Mouse (Mus musculus): ENCODE results near the gene Skida1. TPM values are rescaled to one million over a fixed set of nuclear protein-coding genes. Genes with fewer than 3 reads are reported as not detected.
A peak's percentile ranks its signal among the peaks of the same experiment; 100 is the strongest.

Skida1 gene
- polyA plus RNA-seq, 1 experiment from 2014 or later: 2.4 TPM

- peak overlapping the region; percentile 94 for H3K4me2 ChIP-seq
- ATAC-seq (replicated peaks; ENCODE audit: low FRiP score) (no peak), DNase-seq (ENCODE audit: low spot score) (no peak)
- H3K9ac ChIP-seq (ENCODE audit: low read depth, low read length): 0 out of 2 replicates have a peak overlapping the region, but pooled peaks have one; percentile 99
- H3K4me1 ChIP-seq (replicated peaks; ENCODE audit: control insufficient read depth, insufficient read depth, low read length): peaks cover 8% of the 10 kb centered on the region
- no peaks in the 10 kb centered on the region for H3K9me3 ChIP-seq (ENCODE audit: control insufficient read depth, low read length)
- H3K27ac ChIP-seq (ENCODE audit: low read depth, low read length): peak overlapping the region; percentile 100; the same call in 1 of the 2 replicates
- no peaks in the 10 kb centered on the region for H3K27me3 ChIP-seq (replicated peaks; ENCODE audit: control insufficient read depth, insufficient read depth, low read length)
- H3K4me3 ChIP-seq (ENCODE audit: low read depth, low read length): peak overlapping the region; percentile 93
- peaks cover 2% of the 10 kb centered on the region; the same call in 1 of the 2 replicates for H3K36me3 ChIP-seq (ENCODE audit: control insufficient read depth, insufficient read depth, low read length)
Measured at GRCm38 (mm10) chr2:18066436-18066835, 17.6 kb upstream of the Skida1 start.

GRCm38 (mm10) chr2:18065708-18066030 lies 16.8 kb upstream of the Skida1 start:
- H3K4me3 ChIP-seq (ENCODE audit: low read depth, low read length): peak overlapping the region; percentile 93
- H3K27me3 ChIP-seq (replicated peaks; ENCODE audit: control insufficient read depth, insufficient read depth, low read length): no peaks in the 10 kb centered on the region
- peak overlapping the region; percentile 94 for H3K4me2 ChIP-seq
- DNase-seq (ENCODE audit: low spot score) (no peak), ATAC-seq (replicated peaks; ENCODE audit: low FRiP score) (peak; percentile 28; the same call in 1 of the 2 replicates)
- H3K36me3 ChIP-seq (ENCODE audit: control insufficient read depth, insufficient read depth, low read length): peaks cover 2% of the 10 kb centered on the region; the same call in 1 of the 2 replicates
- H3K9me3 ChIP-seq (ENCODE audit: control insufficient read depth, low read length): no peaks in the 10 kb centered on the region
- H3K4me1 ChIP-seq (replicated peaks; ENCODE audit: control insufficient read depth, insufficient read depth, low read length): peaks cover 8% of the 10 kb centered on the region
- H3K9ac ChIP-seq (ENCODE audit: low read depth, low read length): peak overlapping the region; percentile 99
- H3K27ac ChIP-seq (ENCODE audit: low read depth, low read length): peak overlapping the region; percentile 100
- WGBS: 7% methylated on average over 6 of the region's 6 CpGs

GRCm38 (mm10) chr2:18064941-18065707 lies 16.3 kb upstream of the Skida1 start:
- Histone ChIP-seq H3K4me1 (replicated peaks; ENCODE audit: control insufficient read depth, insufficient read depth, low read length) (peaks cover 8% of the 10 kb centered on the region), H3K27me3 (replicated peaks; ENCODE audit: control insufficient read depth, insufficient read depth, low read length) (no peaks in the 10 kb centered on the region), H3K4me2 (peak overlapping the region; percentile 94), H3K9ac (ENCODE audit: low read depth, low read length) (peak overlapping the region; percentile 99), H3K9me3 (ENCODE audit: control insufficient read depth, low read length) (no peaks in the 10 kb centered on the region), H3K27ac (ENCODE audit: low read depth, low read length) (peak overlapping the region; percentile 100), H3K4me3 (ENCODE audit: low read depth, low read length) (peak overlapping the region; percentile 93), H3K36me3 (ENCODE audit: control insufficient read depth, insufficient read depth, low read length) (peaks cover 2% of the 10 kb centered on the region; the same call in 1 of the 2 replicates)
- ATAC-seq (replicated peaks; ENCODE audit: low FRiP score) (peak; percentile 64), DNase-seq (ENCODE audit: low spot score) (peak; percentile 77)
- under 1% methylated on average over 72 of the region's 85 CpGs for WGBS

DNA sequence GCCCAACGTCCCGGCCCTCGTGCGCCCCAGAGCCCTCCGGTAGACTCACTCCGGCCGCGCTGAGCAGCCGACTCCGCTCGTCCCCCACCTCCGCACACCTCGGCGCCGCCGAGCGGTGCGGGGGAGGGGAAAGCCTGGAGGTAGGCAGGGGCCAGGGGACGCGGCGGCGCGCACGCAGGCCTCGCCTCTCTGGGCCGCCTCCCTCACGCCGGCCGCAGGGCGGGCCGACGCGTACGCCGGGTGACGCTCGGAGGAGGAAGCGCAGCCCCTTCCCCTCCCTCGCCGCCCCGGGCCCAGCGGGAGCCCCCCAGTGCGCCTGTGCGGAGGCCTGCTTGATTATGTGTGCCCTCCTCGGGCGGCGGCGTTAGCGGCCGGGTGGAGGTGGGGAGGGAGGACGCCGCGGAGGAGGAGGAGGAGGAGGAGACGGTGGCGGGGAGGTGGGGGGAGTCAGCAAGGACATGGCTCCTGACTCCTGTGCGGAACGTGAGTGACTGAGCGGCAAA lies 15.6 kb upstream of the Skida1 start:
- Histone ChIP-seq H3K27ac (ENCODE audit: low read depth, low read length) (peak overlapping the region; percentile 100), H3K4me1 (replicated peaks; ENCODE audit: control insufficient read depth, insufficient read depth, low read length) (peaks cover 8% of the 10 kb centered on the region), H3K36me3 (ENCODE audit: control insufficient read depth, insufficient read depth, low read length) (peaks cover 2% of the 10 kb centered on the region; the same call in 1 of the 2 replicates), H3K27me3 (replicated peaks; ENCODE audit: control insufficient read depth, insufficient read depth, low read length) (no peaks in the 10 kb centered on the region), H3K9ac (ENCODE audit: low read depth, low read length) (peak overlapping the region; percentile 99), H3K4me3 (ENCODE audit: low read depth, low read length) (peak overlapping the region; percentile 93), H3K4me2 (peak overlapping the region; percentile 72), H3K9me3 (ENCODE audit: control insufficient read depth, low read length) (no peaks in the 10 kb centered on the region)
- ATAC-seq (replicated peaks; ENCODE audit: low FRiP score): peak; percentile 92
- peak; percentile 94 for DNase-seq (ENCODE audit: low spot score)
- WGBS: under 1% methylated on average over 35 of the region's 58 CpGs

DNA sequence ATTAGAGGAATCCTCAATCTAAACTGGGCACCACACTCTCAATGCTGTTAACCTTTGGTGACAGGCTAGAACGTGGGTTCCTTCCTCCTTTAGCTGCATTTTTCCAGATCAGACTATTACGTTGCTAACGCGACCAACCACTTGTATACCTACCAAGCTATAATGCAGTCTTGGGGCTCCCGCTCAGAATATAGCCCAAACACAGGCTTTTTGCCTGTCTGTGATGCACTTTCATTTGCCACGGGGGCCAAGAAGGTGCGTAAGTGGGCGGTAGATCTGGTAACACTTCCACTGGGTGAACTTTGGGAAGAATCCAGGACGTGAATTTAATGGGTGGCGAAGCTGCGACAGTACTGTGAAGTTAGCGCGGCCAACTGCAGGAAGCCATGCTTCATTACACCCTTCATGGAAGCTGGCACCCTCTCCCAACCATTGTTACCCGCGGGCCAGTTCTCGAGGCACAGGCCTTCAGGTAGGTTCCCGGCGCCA lies 15.0 kb upstream of the Skida1 start:
- H3K4me1 ChIP-seq (replicated peaks; ENCODE audit: control insufficient read depth, insufficient read depth, low read length): peaks cover 13% of the 10 kb centered on the region
- DNase-seq (ENCODE audit: low spot score) (peak; percentile 78), ATAC-seq (replicated peaks; ENCODE audit: low FRiP score) (peak; percentile 49)
- peak overlapping the region; percentile 93 for H3K4me3 ChIP-seq (ENCODE audit: low read depth, low read length)
- H3K9ac ChIP-seq (ENCODE audit: low read depth, low read length): peak overlapping the region; percentile 99
- H3K9me3 ChIP-seq (ENCODE audit: control insufficient read depth, low read length): no peaks in the 10 kb centered on the region
- no peaks in the 10 kb centered on the region for H3K27me3 ChIP-seq (replicated peaks; ENCODE audit: control insufficient read depth, insufficient read depth, low read length)
- peaks cover 2% of the 10 kb centered on the region; the same call in 1 of the 2 replicates for H3K36me3 ChIP-seq (ENCODE audit: control insufficient read depth, insufficient read depth, low read length)
- under 1% methylated on average over 18 of the region's 18 CpGs for WGBS
- peak overlapping the region; percentile 72 for H3K4me2 ChIP-seq
- H3K27ac ChIP-seq (ENCODE audit: low read depth, low read length): peak overlapping the region; percentile 100

- H3K36me3 ChIP-seq (ENCODE audit: control insufficient read depth, insufficient read depth, low read length): no peaks in the 10 kb centered on the region
- H3K27ac ChIP-seq (ENCODE audit: low read depth, low read length): no peak overlapping the region
- no peak overlapping the region for H3K9ac ChIP-seq (ENCODE audit: low read depth, low read length)
- no peak for ATAC-seq (replicated peaks; ENCODE audit: low FRiP score)
- H3K4me1 ChIP-seq (replicated peaks; ENCODE audit: control insufficient read depth, insufficient read depth, low read length): peaks cover 5% of the 10 kb centered on the region; the same call in 1 of the 2 replicates
- no peak overlapping the region for H3K4me3 ChIP-seq (ENCODE audit: low read depth, low read length)
- H3K9me3 ChIP-seq (ENCODE audit: control insufficient read depth, low read length): no peaks in the 10 kb centered on the region
- DNase-seq (ENCODE audit: low spot score): no peak
- WGBS: 81% methylated on average over 1 of the region's 1 CpGs
- H3K4me2 ChIP-seq: no peak overlapping the region
- no peaks in the 10 kb centered on the region for H3K27me3 ChIP-seq (replicated peaks; ENCODE audit: control insufficient read depth, insufficient read depth, low read length)
Measured at GRCm38 (mm10) chr2:18060396-18060795, 11.5 kb upstream of the Skida1 start.

- 64% methylated on average over 1 of the region's 1 CpGs for WGBS
- H3K27ac ChIP-seq (ENCODE audit: low read depth, low read length): no peak overlapping the region
- no peak overlapping the region for H3K4me3 ChIP-seq (ENCODE audit: low read depth, low read length)
- H3K9me3 ChIP-seq (ENCODE audit: control insufficient read depth, low read length): no peaks in the 10 kb centered on the region
- no peak for ATAC-seq (replicated peaks; ENCODE audit: low FRiP score)
- H3K9ac ChIP-seq (ENCODE audit: low read depth, low read length): no peak overlapping the region
- no peak for DNase-seq (ENCODE audit: low spot score)
- H3K4me2 ChIP-seq: no peak overlapping the region
- H3K36me3 ChIP-seq (ENCODE audit: control insufficient read depth, insufficient read depth, low read length): no peaks in the 10 kb centered on the region
- peaks cover 5% of the 10 kb centered on the region; the same call in 1 of the 2 replicates for H3K4me1 ChIP-seq (replicated peaks; ENCODE audit: control insufficient read depth, insufficient read depth, low read length)
- no peaks in the 10 kb centered on the region for H3K27me3 ChIP-seq (replicated peaks; ENCODE audit: control insufficient read depth, insufficient read depth, low read length)
Measured at GRCm38 (mm10) chr2:18059891-18060290, 11.0 kb upstream of the Skida1 start.

DNA sequence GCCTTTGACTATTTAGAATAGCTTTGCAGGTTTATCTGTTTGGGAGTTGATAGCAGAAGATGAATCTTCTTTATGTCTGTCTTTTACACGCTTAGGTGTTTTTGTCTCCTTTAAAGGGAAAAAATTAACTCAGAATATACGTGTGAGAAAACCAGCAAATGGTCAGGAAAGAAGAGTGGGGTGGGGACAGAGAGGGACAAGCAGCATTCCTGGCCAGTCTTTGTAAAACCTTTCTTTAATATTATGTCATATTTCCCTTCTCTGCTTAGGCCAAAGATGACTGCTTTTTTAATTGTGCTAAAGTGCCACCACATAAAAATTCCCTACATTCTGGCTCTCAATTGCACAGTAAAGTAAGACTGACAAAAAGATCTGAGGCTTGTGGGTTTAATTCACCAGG lies 10.2 kb upstream of the Skida1 start:
- WGBS: 47% methylated on average over 2 of the region's 2 CpGs
- no peak for DNase-seq (ENCODE audit: low spot score)
- H3K27ac ChIP-seq (ENCODE audit: low read depth, low read length): no peak overlapping the region

More for the DNA sequence above, 10.2 kb upstream of the Skida1 start:
- no peaks in the 10 kb centered on the region for H3K9me3 ChIP-seq (ENCODE audit: control insufficient read depth, low read length)
- ATAC-seq (replicated peaks; ENCODE audit: low FRiP score): no peak
- H3K36me3 ChIP-seq (ENCODE audit: control insufficient read depth, insufficient read depth, low read length): no peaks in the 10 kb centered on the region
- H3K9ac ChIP-seq (ENCODE audit: low read depth, low read length): no peak overlapping the region
- H3K4me1 ChIP-seq (replicated peaks; ENCODE audit: control insufficient read depth, insufficient read depth, low read length): peaks cover 5% of the 10 kb centered on the region; the same call in 1 of the 2 replicates
- no peak overlapping the region for H3K4me3 ChIP-seq (ENCODE audit: low read depth, low read length)
- peak overlapping the region; percentile 35; the same call in 1 of the 2 replicates for H3K4me2 ChIP-seq
- no peaks in the 10 kb centered on the region for H3K27me3 ChIP-seq (replicated peaks; ENCODE audit: control insufficient read depth, insufficient read depth, low read length)
